Mouse (Mus musculus): ENCODE measurements at regions not wholly inside any gene's neighbourhood (a gene's known extent, or its start where the extent isn't known, plus 50 kb on each side); places are given as distances from the start of the nearest gene placed in this dataset.

GRCm38 (mm10) chr10:117492391-117492990 is 112.7 kb upstream of the Cpsf6 start:
- no peak for ATAC-seq
- Histone ChIP-seq H3K4me3 (ENCODE audit: low read depth, low read length) (no peak overlapping the region), H3K9ac (ENCODE audit: low read length) (no peak overlapping the region), H3K36me3 (ENCODE audit: control insufficient read depth, insufficient read depth, low read length) (no peaks in the 10 kb centered on the region), H3K27me3 (replicated peaks; ENCODE audit: control insufficient read depth, insufficient read depth, low read length) (no peaks in the 10 kb centered on the region), H3K4me2 (ENCODE audit: low read length) (no peak overlapping the region), H3K9me3 (replicated peaks; ENCODE audit: control insufficient read depth, low read length) (no peaks in the 10 kb centered on the region), H3K27ac (ENCODE audit: low read depth, low read length) (no peak overlapping the region), H3K4me1 (ENCODE audit: control insufficient read depth, insufficient read depth, low read length) (no peaks in the 10 kb centered on the region)
- WGBS: 93% methylated on average over 5 of the region's 5 CpGs
- DNase-seq (ENCODE audit: low spot score): no peak

GRCm38 (mm10) chr10:117491711-117492110 is 111.9 kb upstream of the Cpsf6 start:
- H3K4me3 ChIP-seq (ENCODE audit: low read depth, low read length): no peak overlapping the region
- no peaks in the 10 kb centered on the region for H3K4me1 ChIP-seq (ENCODE audit: control insufficient read depth, insufficient read depth, low read length)
- no peak overlapping the region for H3K9ac ChIP-seq (ENCODE audit: low read length)
- no peaks in the 10 kb centered on the region for H3K36me3 ChIP-seq (ENCODE audit: control insufficient read depth, insufficient read depth, low read length)
- H3K4me2 ChIP-seq (ENCODE audit: low read length): no peak overlapping the region
- H3K9me3 ChIP-seq (replicated peaks; ENCODE audit: control insufficient read depth, low read length): no peaks in the 10 kb centered on the region
- DNase-seq (ENCODE audit: low spot score) (no peak), ATAC-seq (no peak)
- WGBS: 71% methylated on average over 1 of the region's 1 CpGs
- H3K27me3 ChIP-seq (replicated peaks; ENCODE audit: control insufficient read depth, insufficient read depth, low read length): no peaks in the 10 kb centered on the region
- H3K27ac ChIP-seq (ENCODE audit: low read depth, low read length): no peak overlapping the region

GRCm38 (mm10) chr10:117490851-117491595 is 111.2 kb upstream of the Cpsf6 start:
- Histone ChIP-seq H3K9me3 (replicated peaks; ENCODE audit: control insufficient read depth, low read length) (no peaks in the 10 kb centered on the region), H3K4me2 (ENCODE audit: low read length) (no peak overlapping the region), H3K36me3 (ENCODE audit: control insufficient read depth, insufficient read depth, low read length) (no peaks in the 10 kb centered on the region), H3K27ac (ENCODE audit: low read depth, low read length) (no peak overlapping the region), H3K4me1 (ENCODE audit: control insufficient read depth, insufficient read depth, low read length) (no peaks in the 10 kb centered on the region), H3K27me3 (replicated peaks; ENCODE audit: control insufficient read depth, insufficient read depth, low read length) (no peaks in the 10 kb centered on the region), H3K4me3 (ENCODE audit: low read depth, low read length) (no peak overlapping the region), H3K9ac (ENCODE audit: low read length) (no peak overlapping the region)
- ATAC-seq (no peak), DNase-seq (ENCODE audit: low spot score) (no peak)
- 92% methylated on average over 4 of the region's 4 CpGs for WGBS

- ATAC-seq (no peak), DNase-seq (ENCODE audit: low spot score) (no peak)
- Histone ChIP-seq H3K27ac (ENCODE audit: low read depth, low read length) (no peak overlapping the region), H3K4me2 (ENCODE audit: low read length) (no peak overlapping the region), H3K4me3 (ENCODE audit: low read depth, low read length) (no peak overlapping the region), H3K9me3 (replicated peaks; ENCODE audit: control insufficient read depth, low read length) (no peaks in the 10 kb centered on the region), H3K27me3 (replicated peaks; ENCODE audit: control insufficient read depth, insufficient read depth, low read length) (no peaks in the 10 kb centered on the region), H3K36me3 (ENCODE audit: control insufficient read depth, insufficient read depth, low read length) (no peaks in the 10 kb centered on the region), H3K9ac (ENCODE audit: low read length) (no peak overlapping the region), H3K4me1 (ENCODE audit: control insufficient read depth, insufficient read depth, low read length) (no peaks in the 10 kb centered on the region)
- WGBS: 96% methylated on average over 4 of the region's 4 CpGs
Measured at GRCm38 (mm10) chr10:117483091-117483600, 103.3 kb upstream of the Cpsf6 start.

- WGBS: 81% methylated on average over 3 of the region's 3 CpGs
- no peak overlapping the region for H3K9ac ChIP-seq (ENCODE audit: low read length)
- H3K4me3 ChIP-seq (ENCODE audit: low read depth, low read length): no peak overlapping the region
- H3K27me3 ChIP-seq (replicated peaks; ENCODE audit: control insufficient read depth, insufficient read depth, low read length): no peaks in the 10 kb centered on the region
- DNase-seq (ENCODE audit: low spot score) (no peak), ATAC-seq (no peak)
- no peaks in the 10 kb centered on the region for H3K9me3 ChIP-seq (replicated peaks; ENCODE audit: control insufficient read depth, low read length)
- no peak overlapping the region for H3K27ac ChIP-seq (ENCODE audit: low read depth, low read length)
- H3K36me3 ChIP-seq (ENCODE audit: control insufficient read depth, insufficient read depth, low read length): no peaks in the 10 kb centered on the region
- H3K4me1 ChIP-seq (ENCODE audit: control insufficient read depth, insufficient read depth, low read length): no peaks in the 10 kb centered on the region
- no peak overlapping the region for H3K4me2 ChIP-seq (ENCODE audit: low read length)
Measured at GRCm38 (mm10) chr10:117482361-117482760, 102.5 kb upstream of the Cpsf6 start.

GRCm38 (mm10) chr10:117481341-117481990 is 101.7 kb upstream of the Cpsf6 start:
- Histone ChIP-seq H3K4me3 (ENCODE audit: low read depth, low read length) (no peak overlapping the region), H3K4me1 (ENCODE audit: control insufficient read depth, insufficient read depth, low read length) (no peaks in the 10 kb centered on the region), H3K27ac (ENCODE audit: low read depth, low read length) (no peak overlapping the region), H3K9ac (ENCODE audit: low read length) (no peak overlapping the region), H3K36me3 (ENCODE audit: control insufficient read depth, insufficient read depth, low read length) (no peaks in the 10 kb centered on the region), H3K9me3 (replicated peaks; ENCODE audit: control insufficient read depth, low read length) (no peaks in the 10 kb centered on the region), H3K4me2 (ENCODE audit: low read length) (no peak overlapping the region), H3K27me3 (replicated peaks; ENCODE audit: control insufficient read depth, insufficient read depth, low read length) (no peaks in the 10 kb centered on the region)
- 76% methylated on average over 5 of the region's 5 CpGs for WGBS
- no peak for ATAC-seq
- DNase-seq (ENCODE audit: low spot score): no peak

- Histone ChIP-seq H3K9ac (ENCODE audit: low read length) (no peak overlapping the region), H3K4me1 (ENCODE audit: control insufficient read depth, insufficient read depth, low read length) (no peaks in the 10 kb centered on the region), H3K36me3 (ENCODE audit: control insufficient read depth, insufficient read depth, low read length) (no peaks in the 10 kb centered on the region), H3K4me2 (ENCODE audit: low read length) (no peak overlapping the region), H3K4me3 (ENCODE audit: low read depth, low read length) (no peak overlapping the region), H3K9me3 (replicated peaks; ENCODE audit: control insufficient read depth, low read length) (no peaks in the 10 kb centered on the region), H3K27me3 (replicated peaks; ENCODE audit: control insufficient read depth, insufficient read depth, low read length) (no peaks in the 10 kb centered on the region), H3K27ac (ENCODE audit: low read depth, low read length) (no peak overlapping the region)
- DNase-seq (ENCODE audit: low spot score): no peak
- 84% methylated on average over 5 of the region's 5 CpGs for WGBS
- ATAC-seq: no peak
Measured at GRCm38 (mm10) chr10:117480456-117480850, 100.6 kb upstream of the Cpsf6 start.

- DNase-seq (ENCODE audit: low spot score): no peak
- no peak overlapping the region for H3K27ac ChIP-seq (ENCODE audit: low read depth, low read length)
- no peak overlapping the region for H3K9ac ChIP-seq (ENCODE audit: low read length)
- H3K4me2 ChIP-seq (ENCODE audit: low read length): no peak overlapping the region
- H3K9me3 ChIP-seq (replicated peaks; ENCODE audit: control insufficient read depth, low read length): no peaks in the 10 kb centered on the region
- no peak overlapping the region for H3K4me3 ChIP-seq (ENCODE audit: low read depth, low read length)
- no peak for ATAC-seq
- no peaks in the 10 kb centered on the region for H3K27me3 ChIP-seq (replicated peaks; ENCODE audit: control insufficient read depth, insufficient read depth, low read length)
- WGBS: 89% methylated on average over 12 of the region's 12 CpGs
- H3K36me3 ChIP-seq (ENCODE audit: control insufficient read depth, insufficient read depth, low read length): no peaks in the 10 kb centered on the region
- H3K4me1 ChIP-seq (ENCODE audit: control insufficient read depth, insufficient read depth, low read length): no peaks in the 10 kb centered on the region
Measured at GRCm38 (mm10) chr10:117479721-117480455, 100.1 kb upstream of the Cpsf6 start.

All from forebrain, embryonic 14.5 days (tissue).